Mouse (Mus musculus) layer of hippocampus, adult 2 months (tissue): Measurements from ENCODE around the gene Tgif1. TPM values are rescaled to one million over a fixed set of nuclear protein-coding genes. Genes with fewer than 3 reads are reported as not detected.
A peak's percentile ranks its signal among the peaks of the same experiment; 100 is the strongest.
"Not testable (repeated sequence)": the region's sequence is repeated elsewhere in the genome, so short reads cannot be mapped to it uniquely, and the experiment has no call there.

Experiments used
- DNase-seq, 2 experiments: peaks; one replicate each; pipeline ENCODE4 v3.0.0; 2022; ENCODE audit warnings: low spot score in 2 of 2
- H3K27ac ChIP-seq: fragments of 200-600 bp; 2 replicates; pipeline ENCODE4 v1.8.1; 2022
- H3K4me3 ChIP-seq: fragments of 200-600 bp; 2 replicates; pipeline ENCODE4 v1.8.1; 2022; ENCODE audit warnings: mild to moderate bottlenecking
- CTCF ChIP-seq: fragments of 200-600 bp; conservative IDR thresholded peaks from 2 replicates; pipeline ENCODE4 v1.8.1; 2022; ENCODE audit warnings: antibody characterized with exemption, mild to moderate bottlenecking, moderate library complexity
- total RNA-seq, 2 experiments: library from RNA; stranded (reverse); gene quantifications; 2 replicates each; pipeline ENCODE4 v1.2.3; 2021

The Tgif1 gene
- total RNA-seq, 2 experiments from 2014 or later, result 1.4 to 1.7 TPM

DNA sequence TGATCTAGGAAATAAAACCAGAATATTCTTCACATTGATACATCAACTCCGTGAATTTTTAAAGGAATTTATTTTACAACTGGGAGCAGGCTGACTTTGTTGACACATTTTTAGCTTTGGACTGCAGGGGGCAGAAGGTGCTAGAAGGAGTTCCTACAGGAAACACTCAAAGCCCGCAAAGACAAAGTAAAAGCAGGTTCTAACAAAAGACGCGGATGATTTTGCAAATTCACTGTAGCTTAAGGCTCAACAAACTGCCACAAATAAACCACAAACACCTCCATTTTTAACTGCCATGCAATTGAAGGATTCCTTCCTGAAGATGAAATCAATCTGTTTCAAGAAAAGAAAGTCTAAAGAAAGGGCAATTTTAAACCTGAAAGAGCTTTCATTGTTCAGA is 6.3 kb downstream of the Tgif1 start:
- TF ChIP-seq CTCF, result peak; percentile 75
- DNase-seq, result no peak
- no peak overlapping the region for H3K27ac ChIP-seq
- no peak overlapping the region for H3K4me3 ChIP-seq

DNA sequence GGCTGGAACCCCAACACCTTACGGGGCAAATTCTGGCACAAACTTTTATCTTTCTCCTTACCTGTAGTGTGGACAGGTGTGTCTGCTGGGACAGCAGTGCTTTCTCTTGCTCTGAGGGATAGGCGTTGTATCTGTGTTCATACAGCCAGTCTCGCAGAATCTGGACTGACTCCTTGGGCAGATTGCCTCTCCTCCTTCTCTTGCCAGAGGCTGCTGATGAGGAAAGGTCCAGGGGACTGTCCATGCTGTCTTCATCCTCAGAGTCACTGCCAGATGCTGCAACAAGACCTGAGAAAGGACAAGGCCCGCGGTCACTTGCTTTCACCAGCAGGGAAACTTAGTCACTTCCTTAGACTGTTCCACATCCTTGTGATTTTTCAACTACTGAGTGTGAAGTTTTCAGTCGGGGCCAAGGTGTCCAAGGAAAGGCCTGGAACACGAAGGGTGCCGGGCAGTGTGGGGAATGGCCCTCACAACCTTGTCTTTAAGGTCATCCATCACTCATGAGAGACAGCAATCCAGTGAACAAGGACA is 7.2 kb downstream of the Tgif1 start:
- TF ChIP-seq CTCF, result no peak
- no peak overlapping the region for H3K27ac ChIP-seq
- DNase-seq, result no peak
- no peak overlapping the region for H3K4me3 ChIP-seq

DNA sequence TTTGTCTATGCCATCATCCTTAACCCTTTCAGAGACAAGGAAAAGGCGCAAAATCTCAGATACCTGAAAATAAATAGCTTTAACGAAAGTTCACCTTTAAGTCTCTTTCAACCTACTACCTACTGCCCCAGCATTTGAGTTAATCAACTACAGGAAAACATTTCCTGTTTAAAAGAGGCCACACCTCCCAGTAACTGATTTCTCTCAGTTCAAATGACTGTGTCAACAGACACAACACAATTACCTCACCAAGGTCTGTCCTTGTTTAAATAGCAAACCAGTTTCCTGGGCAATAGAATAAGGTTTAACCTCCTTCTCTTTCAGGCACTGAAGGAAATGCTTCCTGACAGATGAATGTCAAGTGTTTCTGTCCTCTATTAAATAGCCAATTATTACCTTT is 7.8 kb downstream of the Tgif1 start:
- no peak for DNase-seq
- Histone ChIP-seq H3K4me3 (no peak overlapping the region), H3K27ac (no peak overlapping the region)
- no peak for TF ChIP-seq CTCF

DNA sequence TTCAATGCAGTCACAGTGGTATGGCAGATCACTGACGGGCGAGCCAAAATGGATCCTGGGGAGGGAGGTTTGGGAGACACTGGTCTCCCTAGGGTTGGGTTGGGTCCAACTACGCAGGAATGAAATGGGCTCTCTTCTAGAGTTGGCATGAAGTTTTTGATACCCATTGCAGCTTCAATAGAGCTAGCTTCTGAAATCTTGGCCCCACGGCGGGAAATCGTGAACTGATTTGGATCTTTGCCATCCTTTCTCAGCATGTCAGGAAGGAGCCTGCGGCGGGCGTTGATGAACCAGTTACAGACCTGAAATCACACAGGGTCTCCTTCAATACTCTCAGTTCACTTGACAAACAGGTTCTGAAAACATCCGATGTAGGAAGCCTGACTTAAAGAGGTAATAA is 8.4 kb downstream of the Tgif1 start:
- TF ChIP-seq CTCF, result no peak
- H3K27ac ChIP-seq, result no peak overlapping the region
- no peak for DNase-seq
- no peak overlapping the region for H3K4me3 ChIP-seq

DNA sequence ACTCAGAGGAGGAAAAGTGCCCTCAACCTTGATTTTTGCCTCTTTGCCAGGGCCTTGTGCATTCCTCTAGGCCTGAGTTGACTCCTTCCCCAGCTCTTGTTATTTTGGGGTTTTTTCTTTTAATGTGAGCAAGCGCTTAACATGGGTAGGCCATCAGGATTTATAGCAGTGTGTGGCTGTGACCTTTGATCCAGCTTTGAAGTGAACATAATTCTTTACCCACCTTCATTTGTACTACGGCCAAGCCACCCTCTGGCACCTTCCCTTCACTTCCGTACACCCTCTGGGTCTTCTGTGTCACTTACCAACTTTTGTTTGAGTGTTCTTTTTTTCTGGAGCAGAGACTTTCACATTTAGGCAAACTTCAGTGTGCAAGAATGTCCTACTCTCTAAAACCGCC is 10.1 kb downstream of the Tgif1 start:
- Histone ChIP-seq H3K4me3 (no peak overlapping the region), H3K27ac (no peak overlapping the region)
- no peak for TF ChIP-seq CTCF
- no peak for DNase-seq

DNA sequence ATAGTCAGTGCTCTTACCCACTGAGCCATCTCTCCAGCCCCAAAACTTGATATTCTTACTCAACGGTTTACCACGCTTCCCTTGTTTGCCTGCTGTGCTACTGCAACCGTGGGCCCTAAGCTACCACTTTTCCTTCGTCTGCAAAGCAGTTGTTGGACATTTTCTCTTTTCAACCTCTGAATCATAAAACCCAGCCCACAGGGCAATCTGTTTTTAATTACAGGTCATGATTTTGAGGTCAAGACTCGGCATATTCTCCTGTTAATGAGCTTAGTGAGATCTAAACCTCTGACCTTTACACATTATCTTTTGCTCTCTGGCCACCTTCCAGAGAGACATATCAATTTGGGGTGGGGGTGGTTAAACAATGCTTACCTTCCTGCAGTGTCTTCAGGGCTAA is 14.8 kb downstream of the Tgif1 start:
- Histone ChIP-seq H3K27ac (no peak overlapping the region), H3K4me3 (no peak overlapping the region)
- TF ChIP-seq CTCF, result no peak
- no peak for DNase-seq

DNA sequence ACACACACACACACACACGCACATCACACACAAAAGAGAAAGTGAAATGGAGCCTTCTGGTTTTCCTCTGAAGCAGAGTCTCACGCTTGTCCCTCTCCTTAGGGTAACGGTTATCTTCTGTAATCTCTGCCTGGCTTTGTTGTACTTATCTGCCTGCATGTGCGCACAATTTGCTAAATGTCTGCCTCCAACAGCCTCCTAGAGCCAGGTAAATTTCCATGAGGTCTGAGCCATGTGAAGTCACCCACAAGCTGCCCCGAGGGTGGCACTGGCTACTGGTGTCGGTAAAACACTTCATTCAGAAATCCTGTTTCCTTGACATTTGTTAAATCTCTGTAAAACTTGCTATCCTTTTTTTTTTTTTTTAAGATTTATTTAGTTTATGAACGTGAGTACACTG is 15.3 kb downstream of the Tgif1 start:
- TF ChIP-seq CTCF, result no peak
- no peak for DNase-seq
- Histone ChIP-seq H3K4me3 (no peak overlapping the region), H3K27ac (no peak overlapping the region)

DNA sequence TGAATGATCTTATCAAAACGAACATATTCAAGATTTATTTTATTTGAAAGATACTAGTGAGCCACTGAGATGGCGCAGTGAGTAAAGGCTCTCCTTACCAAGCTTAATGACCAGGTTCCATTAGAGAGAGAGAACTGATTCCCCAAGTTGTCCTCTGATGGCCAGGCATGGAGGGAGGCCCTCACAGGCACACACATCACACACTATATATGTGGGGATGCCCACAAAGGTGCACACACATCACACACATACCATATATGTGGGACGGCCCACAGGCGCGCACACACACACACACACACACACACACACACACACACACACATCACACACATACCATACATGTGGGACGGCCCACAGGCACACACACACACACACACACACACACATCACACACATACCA is 15.9 kb downstream of the Tgif1 start:
- H3K4me3 ChIP-seq, DNase-seq: not testable (repeated sequence)

DNA sequence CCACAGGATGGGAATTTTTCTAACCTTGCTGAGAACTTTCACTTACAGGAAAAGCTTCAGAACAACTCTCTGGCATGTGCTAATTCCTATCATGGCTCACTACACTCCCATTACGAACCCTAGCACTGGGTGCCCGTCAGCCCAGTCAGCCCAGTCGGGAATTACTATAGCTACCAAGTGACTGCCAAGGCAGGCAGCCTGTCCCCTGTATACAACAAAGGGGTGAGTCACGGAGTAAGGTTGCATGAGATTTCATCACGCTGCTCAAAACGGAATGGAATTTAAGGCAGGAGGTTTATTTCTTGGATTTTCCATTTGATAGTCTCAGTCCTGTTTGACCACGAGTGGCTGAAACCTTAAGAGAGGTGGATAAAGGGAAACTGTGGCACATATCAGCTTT is 16.5 kb downstream of the Tgif1 start:
- no peak overlapping the region for H3K27ac ChIP-seq
- DNase-seq, result no peak
- no peak for TF ChIP-seq CTCF
- H3K4me3 ChIP-seq, result no peak overlapping the region

More for the DNA sequence above, 15.9 kb downstream of the Tgif1 start:
- not testable (repeated sequence) for H3K27ac ChIP-seq

DNA sequence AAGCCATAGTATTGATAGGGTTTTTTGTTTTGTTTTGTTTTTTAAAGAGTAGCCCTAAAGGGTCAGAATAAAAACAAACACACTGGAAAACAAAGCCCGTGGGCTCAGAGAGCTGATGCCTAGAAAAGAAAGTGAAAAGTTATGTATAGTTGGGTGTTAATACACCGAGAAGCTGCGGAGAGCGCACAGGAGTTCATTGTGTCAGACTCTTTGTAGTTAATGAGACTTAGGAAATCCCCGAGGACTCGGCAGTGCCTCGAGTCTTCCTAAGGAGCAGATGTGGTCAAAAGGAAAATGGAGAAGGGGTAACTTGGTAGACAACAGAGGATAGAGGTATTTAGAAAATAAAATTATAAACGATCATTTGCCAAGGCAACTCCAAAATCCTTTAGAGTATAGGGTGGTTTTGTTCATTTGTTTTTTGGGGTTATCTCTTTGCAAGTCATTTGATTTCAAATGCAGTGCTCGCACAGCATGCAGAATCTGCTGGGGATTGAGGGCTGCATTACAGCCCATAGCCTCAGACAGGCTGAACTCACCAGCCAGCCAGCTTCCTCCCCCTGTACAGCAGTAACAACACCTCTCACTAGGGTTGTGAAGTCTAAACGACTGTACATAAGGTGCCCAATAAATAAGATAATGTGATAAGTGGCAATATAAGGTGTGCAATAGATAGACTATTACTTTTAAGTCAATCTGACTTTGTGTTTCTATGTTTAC is 18.1 kb downstream of the Tgif1 start:
- peak overlapping the region; percentile 43 for H3K4me3 ChIP-seq
- no peak for TF ChIP-seq CTCF

DNA sequence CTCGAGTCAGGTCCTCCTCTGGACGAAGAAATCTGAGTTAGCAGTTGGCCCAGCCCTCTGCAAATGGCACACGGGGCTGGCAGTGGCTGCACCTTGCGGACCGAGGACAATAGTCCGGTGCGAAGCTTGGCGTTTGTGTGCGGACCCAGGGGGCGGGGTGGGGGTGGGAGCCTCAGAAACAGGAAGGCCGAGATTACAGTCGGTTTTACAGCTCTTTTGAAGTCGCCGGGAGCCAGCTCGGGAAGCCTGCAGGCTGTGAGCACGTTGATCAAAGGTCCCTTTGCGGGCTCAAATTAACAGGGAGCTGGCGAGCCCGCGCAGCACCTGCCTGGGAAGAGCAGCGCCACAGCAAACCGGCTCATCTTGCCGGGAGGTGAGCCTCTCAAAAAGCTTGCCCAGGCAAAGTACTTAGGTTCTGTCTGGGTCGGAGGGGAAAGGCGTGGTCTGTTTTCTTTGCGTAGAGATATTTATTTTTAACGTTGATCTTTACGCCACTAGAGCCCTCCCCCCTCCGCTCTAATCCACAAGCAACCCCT is 18.8 kb downstream of the Tgif1 start:
- H3K27ac ChIP-seq, result peak overlapping the region; percentile 11; the same call in 1 of the 2 replicates
- H3K4me3 ChIP-seq, result peak overlapping the region; percentile 43

More for the DNA sequence above, 18.1 kb downstream of the Tgif1 start:
- DNase-seq, result no peak
- peak overlapping the region; percentile 11; the same call in 1 of the 2 replicates for H3K27ac ChIP-seq

DNA sequence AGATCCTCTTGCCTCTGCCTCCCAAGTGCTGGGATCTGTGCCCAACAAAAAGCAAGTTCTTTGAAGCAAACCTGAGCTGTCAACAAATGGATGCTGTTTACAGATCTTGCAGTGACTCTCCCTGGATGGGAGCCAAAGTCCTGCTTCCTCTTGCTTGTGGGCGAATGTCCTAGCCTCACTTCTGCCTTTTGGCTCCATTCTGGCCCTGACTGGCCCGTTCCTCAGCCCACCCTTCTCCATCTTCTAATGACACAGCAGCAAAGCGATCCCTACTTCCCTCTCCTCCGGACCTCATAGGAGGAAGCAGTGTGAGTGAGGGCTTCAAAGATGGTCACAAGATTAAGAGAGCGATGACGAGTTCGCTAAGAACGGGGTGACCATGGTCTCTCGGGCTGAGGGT is 20.8 kb downstream of the Tgif1 start:
- DNase-seq, result no peak
- no peak overlapping the region for H3K4me3 ChIP-seq
- TF ChIP-seq CTCF, result no peak
- H3K27ac ChIP-seq, result no peak overlapping the region

More for the DNA sequence above, 18.8 kb downstream of the Tgif1 start:
- DNase-seq, result no peak
- TF ChIP-seq CTCF, result no peak

DNA sequence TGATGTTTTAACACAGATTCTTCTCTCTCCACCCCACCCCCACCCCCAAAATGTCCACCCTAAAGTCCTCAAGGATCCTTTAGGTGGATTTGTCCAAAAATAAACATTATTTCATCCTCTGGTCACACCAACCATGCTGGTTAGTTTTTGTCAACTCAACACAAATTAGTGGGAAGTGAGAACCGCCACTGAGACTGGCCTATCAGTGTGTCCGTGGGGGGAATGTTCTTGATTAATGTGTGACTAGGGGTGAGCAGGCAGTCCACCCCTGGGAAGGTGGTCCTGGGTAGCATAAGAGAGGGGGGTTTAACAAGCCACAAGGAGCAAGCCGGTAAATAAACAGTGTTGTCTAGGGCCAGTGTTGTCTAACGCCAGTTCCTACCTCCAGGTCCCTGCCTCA is 21.8 kb downstream of the Tgif1 start:
- no peak for DNase-seq
- TF ChIP-seq CTCF, result no peak
- Histone ChIP-seq H3K27ac (no peak overlapping the region), H3K4me3 (no peak overlapping the region)
